ENCODE assay signal across 14 mouse cellular contexts in genomic region chr2:14942261-14942660, GRCm38 (mm10).
"Had no signal": no experiment of that assay in that cellular context is flagged by ENCODE, and none has a peak within 500 bp of the region (broad histone marks: within the 10 kb centered on the region; RNA-seq: fewer than 3 reads in every experiment).

No protein-coding gene starts in this region.

- DNase-seq: gastrocnemius, postnatal 14 days; gastrocnemius, postnatal 36 days; heart, adult 11 months; heart, adult 2 months; heart, postnatal 14 days; heart, postnatal 36 days; kidney, adult 11 months; kidney, adult 2 months; kidney, adult 9 months; kidney, postnatal 14 days; kidney, postnatal 36 days; layer of hippocampus, adult 9-11 months; layer of hippocampus, postnatal 36 days; left cerebral cortex, postnatal 4 days had no signal
